Mouse (Mus musculus): ENCODE measurements around the gene Fn3k.

Gene Fn3k

GRCm38 (mm10) chr11:121451753-121452635 lies 17.3 kb downstream of the Fn3k start, which contains the start of gene Tbcd:
Tbcd (plus strand) TSS chr11:121451949.
- DNase-seq: peak; percentile 96 to 97

DNA sequence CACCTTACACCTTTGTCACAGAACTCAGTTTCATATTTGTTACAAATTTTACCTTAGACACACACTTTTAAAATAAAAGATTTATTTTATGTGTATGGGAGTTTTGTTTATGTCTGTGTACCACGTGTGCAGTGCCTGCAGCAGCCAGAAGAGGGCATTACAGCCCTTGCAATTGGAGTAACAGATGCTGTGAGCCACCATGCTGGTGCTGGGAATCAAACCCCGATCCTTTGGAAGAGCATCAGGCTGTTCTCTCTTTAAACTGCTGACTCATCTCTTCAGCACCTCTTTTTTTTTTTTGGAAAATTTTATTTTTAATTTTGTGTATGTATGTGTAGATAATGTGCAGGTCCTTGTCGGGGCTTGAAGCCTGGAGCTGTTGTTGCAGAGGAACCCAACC lies 23.2 kb downstream of the Fn3k start:
- no peak for DNase-seq

DNA sequence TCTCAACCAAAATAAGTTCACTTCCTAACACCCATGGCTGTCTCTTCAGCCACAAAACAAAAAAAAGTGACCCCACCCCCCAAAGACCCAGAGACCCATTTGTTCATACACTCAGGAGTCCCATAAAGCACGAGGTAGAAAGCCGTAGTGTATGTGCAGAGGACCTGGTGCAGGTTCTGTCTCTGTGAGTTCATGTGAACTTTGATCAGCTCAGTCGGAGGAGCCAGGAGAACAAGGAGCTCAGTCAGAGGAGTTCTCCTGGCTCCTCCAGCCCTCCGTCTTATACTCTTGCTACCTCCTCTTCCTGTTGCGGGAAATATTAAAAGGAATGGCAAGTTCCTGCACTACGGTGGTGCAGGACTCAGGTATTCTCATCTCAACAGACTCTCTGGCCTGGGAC lies 32.7 kb downstream of the Fn3k start:
- no peak for DNase-seq

GRCm38 (mm10) chr11:121474831-121475230 lies 40.1 kb downstream of the Fn3k start:
- DNase-seq: no peak

- peak; percentile 72 to 83 for DNase-seq
These were observed 41.1 kb downstream of the Fn3k start for GRCm38 (mm10) chr11:121475699-121476415.

DNA sequence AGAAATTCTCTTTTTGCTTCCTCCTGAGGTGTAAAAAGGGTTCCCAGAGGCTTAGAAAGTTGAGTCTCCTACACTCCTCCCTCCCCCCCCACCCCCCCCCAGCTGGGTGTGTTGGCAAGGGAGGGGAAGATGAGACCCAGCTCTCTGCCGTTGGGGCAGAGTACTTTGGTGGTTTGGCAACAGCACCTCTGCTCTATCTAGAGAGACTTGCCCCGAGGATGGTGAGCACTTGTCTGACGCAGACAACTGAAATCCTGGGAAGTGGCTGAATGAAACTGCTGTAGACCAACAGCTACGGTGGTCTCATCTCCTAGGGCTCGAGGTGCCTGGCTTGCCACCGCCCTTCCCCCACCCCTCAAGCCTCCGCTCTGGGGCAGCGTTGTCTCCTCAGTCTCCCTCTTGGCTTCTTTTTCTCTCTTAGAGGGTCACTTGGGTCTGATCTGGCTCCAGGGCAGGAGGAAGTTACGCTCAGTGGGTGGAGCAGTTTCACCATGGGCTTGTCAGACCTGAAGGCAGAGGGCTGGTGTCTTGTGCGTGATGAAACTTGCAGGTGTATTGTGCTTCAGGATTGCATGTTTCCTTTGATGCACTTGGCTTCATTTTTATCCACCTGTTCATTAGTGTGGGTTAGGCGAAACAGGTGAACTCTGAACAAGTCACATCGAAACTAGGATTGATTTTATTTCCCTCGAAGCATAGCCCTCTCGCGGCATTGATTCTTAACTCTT lies 44.9 kb downstream of the Fn3k start:
- DNase-seq: no peak

DNA sequence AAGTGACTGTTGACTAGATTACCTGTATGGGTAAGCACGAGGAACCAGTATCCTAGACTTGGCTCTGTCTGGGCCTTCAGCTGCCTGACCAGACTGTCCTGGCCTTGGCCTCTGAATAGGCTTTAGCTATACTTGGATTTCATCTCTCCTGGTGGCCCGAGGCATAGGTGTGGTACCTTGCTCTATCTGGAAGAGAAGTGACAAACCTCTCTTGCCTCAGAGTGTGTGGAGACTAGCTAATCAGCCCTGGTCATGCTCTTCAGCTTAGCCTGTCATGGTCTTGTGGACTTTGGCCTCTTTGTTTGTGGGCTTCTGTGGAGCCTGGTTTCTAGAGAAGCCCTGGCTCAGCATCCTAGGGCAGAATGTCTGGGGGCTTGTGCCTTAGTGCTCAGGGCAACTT lies 46.4 kb downstream of the Fn3k start:
- DNase-seq: no peak

GRCm38 (mm10) chr11:121485882-121486281 lies 51.2 kb downstream of the Fn3k start:
- no peak for DNase-seq

DNA sequence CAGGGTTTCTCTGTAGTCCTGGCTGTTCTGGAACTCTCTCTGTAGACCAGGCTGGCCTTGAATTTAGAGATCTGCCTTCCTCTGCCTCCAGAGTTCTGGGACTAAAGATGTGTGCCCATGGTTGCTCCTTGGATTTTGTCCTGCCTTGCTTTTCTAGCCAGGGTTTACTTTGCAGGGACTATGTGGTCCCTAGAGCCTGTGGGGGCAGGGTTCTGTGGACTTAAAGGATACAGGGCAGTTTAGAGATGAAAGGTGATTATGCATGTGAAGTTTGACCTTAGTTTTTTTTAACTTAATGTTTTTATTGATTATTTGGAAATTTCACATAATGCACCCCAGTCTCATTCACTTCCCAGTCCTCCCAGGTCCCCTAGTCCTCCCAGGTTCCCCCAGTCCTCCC lies 55.9 kb downstream of the Fn3k start:
- no peak for DNase-seq

All from lung, postnatal 4 days (tissue).